9 mouse cellular contexts compared by ENCODE assay signal in genomic region chr7:104646841-104647482, GRCm38 (mm10). TPM values are rescaled to one million over a fixed set of nuclear protein-coding genes. Genes with fewer than 3 reads are reported as not detected.
DNase-seq lines count a peak whose midpoint lies in the region; ATAC-seq lines count a peak whose summit lies in the region.
"Had no signal": no experiment of that assay in that cellular context is flagged by ENCODE, and none has a peak within 500 bp of the region (broad histone marks: within the 10 kb centered on the region; RNA-seq: fewer than 3 reads in every experiment).

Gene Olfr658, minus strand, starts transcription at chr7:104647305.

- peak; percentile 68 for DNase-seq in ZHBTc4 (ENCODE audit: low read depth, low spot score)
- DNase-seq in cerebellum, postnatal 10 days: peak; percentile 14 to 34
- DNase-seq in frontal cortex, postnatal 14 days (ENCODE audit: low spot score in 2 of 2): peak; percentile 5 to 6
- peak; percentile 44 for DNase-seq in induced T-regulatory cell, adult 2 months (ENCODE audit: low read depth)
- peak; percentile 13 to 37 for DNase-seq in left cerebral cortex, postnatal 14 days (ENCODE audit: low spot score in 2 of 2)
- DNase-seq in right cerebral cortex, postnatal 25 days: peak; percentile 8
- DNase-seq in urinary bladder, adult 2 months (ENCODE audit: low spot score): no peak

- ATAC-seq in megakaryocyte, adult 5-6 weeks (ENCODE audit: poor library complexity, severe bottlenecking): peak; percentile 99

- intact Hi-C loops in left cerebral cortex, postnatal 14 days (cut with DNase I): no loop called here

RNA-seq across cellular contexts. Expression of gene Olfr658, which starts in this region (rescaled TPM):
- not detected for total RNA-seq in left cerebral cortex, postnatal 14 days (2021)
- not detected in 2 replicates for total RNA-seq in megakaryocyte, adult 5-6 weeks (2015)
- not detected in 2 replicates for total RNA-seq in megakaryocyte, adult 5-6 weeks (2017)
- polyA plus RNA-seq in urinary bladder, adult 2 months (2012; rRNA removed): not detected in 2 replicates
- total RNA-seq: layer of hippocampus, adult 8-10 months had no signal

Comparison
In these comparisons a context has a peak if more than half of its experiments do, and no peak if none do; other contexts are left out.
1. Peak in DNase-seq in left cerebral cortex, postnatal 14 days; RNA of the gene not detected or under 1 TPM.
2. Peak in ATAC-seq in megakaryocyte, adult 5-6 weeks; RNA of the gene not detected or under 1 TPM.